Mouse (Mus musculus) kidney, postnatal 36 days (tissue): ENCODE measurements around the gene Stoml3.

Source experiments
- DNase-seq, 2 experiments: peaks; one replicate each; pipeline ENCODE4 v3.0.0; 2021 to 2022; ENCODE audit warnings: mixed read lengths in 2 of 2

The Stoml3 gene

GRCm38 (mm10) chr3:53488353-53488752 is at the start of gene Stoml3:
Stoml3 (plus strand) TSS chr3:53488653.
- no peak for DNase-seq

- no peak for DNase-seq
Observed at GRCm38 (mm10) chr3:53445540-53445939, 42.9 kb upstream of the Stoml3 start.

GRCm38 (mm10) chr3:53446801-53447200 is 41.7 kb upstream of the Stoml3 start:
- no peak for DNase-seq

- peak; percentile 46 to 77 for DNase-seq
Observed at GRCm38 (mm10) chr3:53448208-53448607, 40.2 kb upstream of the Stoml3 start.

GRCm38 (mm10) chr3:53450666-53451065 is 37.8 kb upstream of the Stoml3 start:
- no peak for DNase-seq

- DNase-seq: no peak
Observed at GRCm38 (mm10) chr3:53452351-53452750, 36.1 kb upstream of the Stoml3 start.

- no peak for DNase-seq
Observed at GRCm38 (mm10) chr3:53453346-53453745, 35.1 kb upstream of the Stoml3 start.

- no peak for DNase-seq
Observed at GRCm38 (mm10) chr3:53454005-53454404, 34.4 kb upstream of the Stoml3 start.

- no peak for DNase-seq
Observed at GRCm38 (mm10) chr3:53454561-53454960, 33.9 kb upstream of the Stoml3 start.

- no peak for DNase-seq
Observed at GRCm38 (mm10) chr3:53454984-53455383, 33.5 kb upstream of the Stoml3 start.

GRCm38 (mm10) chr3:53457750-53458149 is 30.7 kb upstream of the Stoml3 start:
- DNase-seq: no peak

GRCm38 (mm10) chr3:53460106-53460505 is 28.3 kb upstream of the Stoml3 start:
- DNase-seq: no peak

- DNase-seq: no peak
Observed at GRCm38 (mm10) chr3:53462701-53463045, 25.8 kb upstream of the Stoml3 start.

GRCm38 (mm10) chr3:53463046-53463764 is 25.2 kb upstream of the Stoml3 start, which contains the start of the genes Nhlrc3 and Proser1:
Nhlrc3 (minus strand) TSS chr3:53463332.
Proser1 (plus strand) TSS chr3:53463666.
- DNase-seq: peak; percentile 96 to 97

- DNase-seq: no peak
Observed at GRCm38 (mm10) chr3:53463765-53464114, 24.7 kb upstream of the Stoml3 start.

- no peak for DNase-seq
Observed at GRCm38 (mm10) chr3:53464146-53464698, 24.2 kb upstream of the Stoml3 start.

- no peak for DNase-seq
Observed at GRCm38 (mm10) chr3:53465330-53465729, 23.1 kb upstream of the Stoml3 start.

GRCm38 (mm10) chr3:53466481-53466880 is 22.0 kb upstream of the Stoml3 start:
- no peak for DNase-seq

- DNase-seq: no peak
Observed at GRCm38 (mm10) chr3:53467356-53467755, 21.1 kb upstream of the Stoml3 start.

- peak; percentile 42 to 49 for DNase-seq
Observed at GRCm38 (mm10) chr3:53469650-53470049, 18.8 kb upstream of the Stoml3 start.

GRCm38 (mm10) chr3:53472061-53472460 is 16.4 kb upstream of the Stoml3 start:
- peak in 1 of 2 experiments; percentile 43 for DNase-seq

- DNase-seq: no peak
Observed at GRCm38 (mm10) chr3:53474179-53474578, 14.3 kb upstream of the Stoml3 start.

GRCm38 (mm10) chr3:53475889-53476288 is 12.6 kb upstream of the Stoml3 start:
- DNase-seq: peak; percentile 58 to 81

GRCm38 (mm10) chr3:53477468-53477867 is 11.0 kb upstream of the Stoml3 start:
- DNase-seq: peak; percentile 85 to 88
